Mouse (Mus musculus): ENCODE results near the gene Slc16a1.

DNA sequence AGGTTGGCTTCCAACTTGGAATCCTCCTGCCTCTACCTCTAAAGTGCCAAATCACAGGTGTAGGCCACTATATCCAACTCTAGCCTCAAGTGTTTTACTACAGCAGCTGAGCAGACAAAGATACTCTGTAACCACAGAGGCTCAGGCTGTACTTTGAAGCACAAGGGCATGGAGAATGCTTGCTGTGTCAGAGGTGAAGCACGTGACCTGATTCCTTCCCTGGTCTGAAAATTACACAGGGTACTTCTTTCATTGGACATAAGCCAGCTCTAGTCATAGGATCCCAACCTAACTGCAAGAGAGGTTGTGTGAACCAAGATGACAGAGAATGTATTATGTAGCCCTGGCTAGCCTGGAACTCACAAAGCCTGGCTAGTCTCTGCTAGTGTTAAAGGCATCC lies 24.4 kb upstream of the Slc16a1 start:
- TF ChIP-seq CTCF (IDR thresholded peaks at IDR 0.05; ENCODE audit: control insufficient read depth, insufficient read depth, low read length): no peak
- TF ChIP-seq POLR2A (IDR thresholded peaks at IDR 0.05; ENCODE audit: borderline replicate concordance, control insufficient read depth, low read depth, low read length): no peak

Data from bone marrow, adult 2 months (tissue).